Mouse (Mus musculus) midbrain, embryonic 15.5 days (tissue): ENCODE measurements at regions not wholly inside any gene's neighbourhood (a gene's known extent, or its start where the extent isn't known, plus 50 kb on each side); places are given as distances from the start of the nearest gene placed in this dataset.

Source experiments
- ATAC-seq: fragments of 200-750 bp; cut with Nextera tagmentation; replicated peaks from 2 replicates; pipeline ENCODE4 v1.8.0; 2017; ENCODE audit warnings: moderate TSS enrichment
- H3K27ac ChIP-seq: fragments of 300-500 bp; sonication (generic); 2 replicates; pipeline ENCODE4 v1.5.1; 2015; ENCODE audit warnings: mild to moderate bottlenecking, inconsistent platforms
- H3K27me3 ChIP-seq: fragments of 300-500 bp; sonication (generic); replicated peaks from 2 replicates; pipeline ENCODE4 v1.6.1; 2015; ENCODE audit warnings: inconsistent platforms
- H3K36me3 ChIP-seq: fragments of 300-500 bp; sonication (generic); replicated peaks from 2 replicates; pipeline ENCODE4 v1.6.1; 2015; ENCODE audit warnings: inconsistent platforms
- H3K4me1 ChIP-seq: fragments of 300-500 bp; sonication (generic); 2 replicates; pipeline ENCODE4 v1.6.1; 2015; ENCODE audit warnings: inconsistent platforms
- H3K4me2 ChIP-seq: fragments of 300-500 bp; sonication (generic); 2 replicates; pipeline ENCODE4 v1.6.1; 2015; ENCODE audit warnings: inconsistent platforms, mild to moderate bottlenecking, moderate library complexity
- H3K4me3 ChIP-seq: fragments of 300-500 bp; sonication (generic); 2 replicates; pipeline ENCODE4 v1.5.1; 2015; ENCODE audit warnings: mild to moderate bottlenecking, inconsistent platforms
- H3K9ac ChIP-seq: fragments of 300-500 bp; sonication (generic); 2 replicates; pipeline ENCODE4 v1.6.1; 2015; ENCODE audit warnings: mild to moderate bottlenecking, inconsistent platforms
- H3K9me3 ChIP-seq: fragments of 300-500 bp; sonication (generic); 2 replicates; pipeline ENCODE4 v1.6.1; 2016; ENCODE audit warnings: inconsistent platforms
- WGBS: fragments of 180-500 bp; shearing (Covaris S2); methylation state at CpG from one replicate; pipeline ENCODE4 v1.1.7; 2015; ENCODE audit warnings: mixed read lengths; 5-methylcytosine and 5-hydroxymethylcytosine counted together

DNA sequence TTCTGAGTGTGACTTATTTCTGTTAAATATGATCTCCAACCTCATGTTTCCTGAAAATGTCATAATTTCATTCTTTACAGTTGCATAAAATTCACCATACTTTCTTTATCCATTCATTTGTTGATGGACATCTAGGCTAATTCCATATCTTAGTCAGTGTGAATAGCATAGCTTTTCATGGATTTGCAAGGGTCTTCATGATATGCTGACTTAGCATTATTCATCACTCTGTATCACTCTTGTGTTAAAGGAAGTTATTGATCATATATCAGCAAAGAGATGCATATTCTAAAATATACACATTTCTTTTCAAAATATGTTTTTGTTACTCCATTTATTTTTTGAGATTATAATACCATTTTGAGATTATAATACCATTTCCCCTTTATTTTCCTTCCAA lies 107.4 kb downstream of the Ect2 start:
- Histone ChIP-seq H3K4me1 (no peaks in the 10 kb centered on the region), H3K9me3 (no peaks in the 10 kb centered on the region), H3K4me2 (no peak overlapping the region), H3K36me3 (no peaks in the 10 kb centered on the region), H3K27me3 (no peaks in the 10 kb centered on the region), H3K9ac (no peak overlapping the region), H3K4me3 (no peak overlapping the region), H3K27ac (no peak overlapping the region)
- ATAC-seq: no peak

DNA sequence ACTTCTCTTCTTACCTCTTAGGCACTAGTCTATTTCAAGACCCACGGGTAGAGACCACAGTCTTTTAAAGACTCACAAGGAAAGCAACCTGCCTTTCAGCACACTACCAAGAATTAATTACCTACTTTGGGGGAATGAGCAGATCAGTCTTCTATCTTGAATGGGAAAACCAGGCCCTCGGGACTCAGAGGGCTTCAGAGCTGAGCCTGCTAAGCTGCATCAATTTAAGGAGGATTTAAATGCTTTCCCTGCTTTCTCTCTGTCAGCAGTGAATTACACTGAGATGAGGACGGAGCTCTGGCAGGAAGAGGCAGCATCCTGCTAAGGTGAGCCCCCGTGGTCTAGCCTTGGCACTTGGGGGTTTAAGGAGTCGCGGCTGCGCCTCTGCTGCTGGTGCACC lies 108.9 kb downstream of the Ect2 start:
- H3K27ac ChIP-seq: no peak overlapping the region; the same call in 1 of the 2 replicates
- H3K36me3 ChIP-seq: no peaks in the 10 kb centered on the region
- H3K4me3 ChIP-seq: no peak overlapping the region
- WGBS: 59% methylated on average over 7 of the region's 7 CpGs
- peak; percentile 66 for ATAC-seq
- H3K9ac ChIP-seq: no peak overlapping the region
- H3K27me3 ChIP-seq: no peaks in the 10 kb centered on the region
- no peaks in the 10 kb centered on the region for H3K9me3 ChIP-seq
- H3K4me2 ChIP-seq: no peak overlapping the region
- H3K4me1 ChIP-seq: no peaks in the 10 kb centered on the region
